Mouse (Mus musculus): ENCODE results near the gene Prepl. TPM values are rescaled to one million over a fixed set of nuclear protein-coding genes. Genes with fewer than 3 reads are reported as not detected.

The Prepl gene
- polyA plus RNA-seq, 1 experiment from 2014 or later: 60.6 TPM

DNA sequence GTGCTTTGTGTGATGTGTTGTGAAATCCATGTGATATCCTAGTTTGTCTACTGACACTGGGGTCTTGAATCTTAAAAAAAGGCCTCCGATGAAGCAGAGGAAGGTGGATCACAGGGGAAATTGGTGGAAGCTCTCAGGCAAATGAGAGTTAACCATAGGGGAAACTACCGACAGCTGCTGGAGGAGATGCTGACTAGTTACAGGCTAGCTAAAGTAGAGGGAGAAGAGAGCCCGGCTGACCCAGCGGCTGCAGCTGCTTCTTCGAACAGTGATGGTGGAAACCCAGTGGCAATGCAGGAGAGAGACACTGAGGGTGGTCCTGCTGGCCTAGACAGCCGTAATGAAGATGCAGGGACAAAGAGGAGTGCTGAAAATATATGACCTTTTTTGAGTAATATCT is 76.6 kb downstream of the Prepl start:
- 80% methylated on average over 6 of the region's 6 CpGs for WGBS
- H3K9ac ChIP-seq: no peak overlapping the region
- H3K9me3 ChIP-seq (replicated peaks): no peaks in the 10 kb centered on the region
- no peak overlapping the region for H3K4me3 ChIP-seq
- H3K27ac ChIP-seq: no peak overlapping the region
- no peak overlapping the region for H3K4me2 ChIP-seq (replicated peaks)
- ATAC-seq (ENCODE audit: low FRiP score): no peak
- H3K27me3 ChIP-seq: no peaks in the 10 kb centered on the region
- peaks cover 19% of the 10 kb centered on the region for H3K36me3 ChIP-seq
- H3K4me1 ChIP-seq: no peaks in the 10 kb centered on the region

Other genes with a start within 250 kb of the Prepl start
- gene Ppm1b, start 133.5 kb downstream of the Prepl start, polyA plus RNA-seq (2016; fragmentation: Nextera tagmentation; extraction: Ambion mirVana): 106 and 115 TPM in 2 replicates
- gene Slc3a1, start 61.9 kb downstream of the Prepl start, polyA plus RNA-seq (2016; fragmentation: Nextera tagmentation; extraction: Ambion mirVana): 0.65 and 0.80 TPM in 2 replicates
- gene Camkmt, start 311 bp upstream of the Prepl start, polyA plus RNA-seq (2016; fragmentation: Nextera tagmentation; extraction: Ambion mirVana): 13.6 and 14.3 TPM in 2 replicates

All from hindbrain, embryonic 12.5 days (tissue).